Mouse (Mus musculus) Patski (cell line): Measurements from ENCODE around the gene Scn1b. TPM values are rescaled to one million over a fixed set of nuclear protein-coding genes. Genes with fewer than 3 reads are reported as not detected.

ENCODE experiments used
- ATAC-seq: fragments of 100-300 bp; one replicate; pipeline ENCODE4 v1.8.0; 2021
- CTCF ChIA-PET: fragments of 350-600 bp; sonication (Branson Sonifier 250); formaldehyde crosslinking; loops from one replicate; lab custom pipeline; 2022; ENCODE audit warnings: inconsistent platforms; lab: Charles Lee
- POLR2A ChIA-PET: fragments of 350-600 bp; sonication (Branson Sonifier 250); formaldehyde crosslinking; loops from one replicate; lab custom pipeline; 2022; ENCODE audit warnings: antibody characterized with exemption, inconsistent platforms; lab: Charles Lee
- DNase-seq: peaks from one replicate; pipeline ENCODE4 v3.0.0-alpha.2; 2011; ENCODE audit warnings: low read depth, low spot score
- H3K27me3 ChIP-seq: fragments of 371-371 bp; one replicate; pipeline ENCODE4 v1.5.1; 2021
- CTCF ChIP-seq: fragments of 100-300 bp; IDR thresholded peaks from one replicate; pipeline ENCODE4 v1.5.1; 2021
- in situ Hi-C: fragments of 300-500 bp; cut with MboI; formaldehyde crosslinking; loops from 3 replicates; pipeline ENCODE4 v1.11.1; 2018; ENCODE audit warnings: low pct_unique_long_range_greater_than_20kb, mixed read lengths
- polyA plus RNA-seq: library from polyadenylated mRNA; unstranded; gene quantifications from one replicate; pipeline ENCODE4 v1.2.3, GENCODE M21; 2021

Scn1b gene
- polyA plus RNA-seq, 1 experiment from 2014 or later = 8.5 TPM

DNA sequence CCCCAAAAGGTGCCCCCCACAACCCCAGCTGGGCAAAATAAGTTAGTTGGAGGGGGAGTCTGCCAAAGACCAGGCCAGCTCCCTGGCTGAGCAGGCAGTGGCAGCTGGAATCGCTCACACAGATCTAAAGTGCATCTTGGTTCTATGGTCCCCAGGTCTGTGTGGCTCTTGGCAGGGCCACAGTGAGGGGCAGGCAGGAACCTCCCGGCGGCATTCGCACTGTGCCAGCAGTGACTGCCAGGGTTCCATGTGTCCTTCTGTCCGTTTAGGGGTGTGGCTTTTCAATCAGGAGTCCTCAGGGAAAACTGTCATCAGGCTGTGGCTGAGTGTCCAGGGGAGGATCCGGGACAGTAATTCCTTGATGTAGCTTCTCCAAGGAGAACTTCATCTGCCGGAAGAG lies 3.4 kb upstream of the Scn1b start:
- CTCF ChIA-PET = interaction anchor here (1.0 to 3.5 kb wide), 2 partner anchors 10 to 23 kb away, joined by 3 to 11 read pairs; no protein-coding TSS in a partner anchor
- DNase-seq = no peak
- no peak for ATAC-seq
- TF ChIP-seq CTCF = no peak
- no peaks in the 10 kb centered on the region for H3K27me3 ChIP-seq
- in situ Hi-C loops = loop anchor here (5.0 kb wide), 1 partner anchor 47 kb away; no protein-coding TSS in a partner anchor
- POLR2A ChIA-PET = no interaction called here

DNA sequence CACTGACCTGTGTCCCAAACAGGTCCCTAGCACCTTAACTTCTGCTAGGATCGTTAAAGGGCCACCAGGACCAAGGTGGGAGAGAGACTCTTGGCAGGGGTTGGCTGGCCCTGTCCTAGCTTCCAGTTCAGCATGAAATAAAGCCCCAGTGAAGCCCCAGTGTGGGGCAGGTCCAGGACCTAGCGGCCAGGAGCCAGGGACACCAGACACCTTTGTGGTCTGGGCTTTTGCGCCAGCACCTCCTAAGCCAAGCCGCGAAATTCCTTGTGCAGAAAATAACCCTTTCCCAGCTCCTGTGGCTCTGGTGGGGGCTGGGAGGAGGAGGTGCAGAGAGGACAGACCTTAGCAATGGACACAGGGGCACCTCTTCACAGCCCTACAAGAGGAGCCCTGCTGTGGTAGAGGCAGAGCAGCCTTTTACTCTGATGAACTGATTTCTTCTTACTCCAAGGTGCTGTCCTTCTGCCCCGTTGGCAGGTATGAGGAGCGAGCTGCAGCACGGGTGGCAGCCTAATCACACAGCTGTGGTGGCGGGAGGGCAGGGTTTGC lies 1.4 kb upstream of the Scn1b start:
- in situ Hi-C loops = no loop called here
- DNase-seq = no peak

DNA sequence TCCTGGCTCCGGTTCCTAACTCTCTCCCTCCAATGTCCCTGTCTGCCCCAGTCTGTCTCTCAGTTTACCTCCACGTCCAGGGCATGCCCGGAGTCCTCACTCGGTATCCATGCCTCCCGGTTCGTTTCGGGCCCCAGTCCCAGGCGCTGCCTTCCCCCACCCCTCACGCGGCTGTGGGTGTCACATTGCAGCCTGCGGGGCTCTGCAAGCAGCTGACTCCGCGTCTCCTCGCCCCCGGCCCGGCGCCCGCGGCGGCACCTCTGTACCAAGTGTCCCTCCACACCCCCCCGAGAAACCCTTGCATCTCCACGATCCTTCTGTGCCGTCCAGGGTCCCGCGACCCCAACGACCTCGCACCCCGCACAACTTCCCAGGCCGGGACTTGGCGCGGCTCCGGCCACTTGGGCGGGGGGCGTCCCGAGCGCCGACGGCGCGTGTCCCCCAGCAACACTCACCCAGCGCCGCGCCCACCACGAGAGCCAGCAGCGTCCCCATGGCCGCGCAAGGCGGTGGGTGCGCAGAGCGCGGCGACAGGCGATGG lies 522 bp downstream of the Scn1b start:
- POLR2A ChIA-PET = no interaction called here
- no peak for DNase-seq
- no peak for ATAC-seq
- no peak for TF ChIP-seq CTCF
- in situ Hi-C loops = no loop called here
- CTCF ChIA-PET = no interaction called here
- no peaks in the 10 kb centered on the region for H3K27me3 ChIP-seq

More for the DNA sequence above, 1.4 kb upstream of the Scn1b start:
- no peaks in the 10 kb centered on the region for H3K27me3 ChIP-seq
- ChIA-PET CTCF (interaction anchor here (1.4 kb wide), 1 partner anchor 12 kb away, joined by 5 read pairs; no protein-coding TSS in a partner anchor), POLR2A (interaction anchor here (0.5 kb wide), 1 partner anchor 29 kb away, joined by 3 read pairs; no protein-coding TSS in a partner anchor)
- no peak for ATAC-seq
- no peak for TF ChIP-seq CTCF

GRCm38 (mm10) chr7:31125116-31125515 lies 1.7 kb downstream of the Scn1b start:
- ChIA-PET POLR2A (no interaction called here), CTCF (no interaction called here)
- no peak for TF ChIP-seq CTCF
- DNase-seq (no peak), ATAC-seq (no peak)
- H3K27me3 ChIP-seq = no peaks in the 10 kb centered on the region
- in situ Hi-C loops = no loop called here

DNA sequence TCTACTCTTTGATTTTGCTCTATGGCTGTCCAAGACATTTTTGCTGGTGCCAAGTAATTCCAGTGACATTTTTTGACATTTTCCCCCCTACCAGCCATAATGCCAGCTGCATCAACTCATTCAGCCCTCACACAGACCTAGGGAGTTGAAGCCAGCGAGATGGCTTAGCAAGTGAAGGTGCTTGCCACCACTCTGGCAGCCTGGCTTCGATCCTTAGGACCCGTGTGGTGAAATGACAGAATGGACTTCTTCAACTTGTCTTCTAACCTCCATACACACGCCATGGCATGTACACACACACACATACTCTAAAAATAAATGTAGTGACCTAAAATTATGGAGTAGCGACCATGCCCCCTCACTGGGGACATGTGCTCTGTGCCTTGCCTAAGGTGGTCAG lies 2.4 kb downstream of the Scn1b start:
- TF ChIP-seq CTCF = no peak
- ATAC-seq (no peak), DNase-seq (no peak)
- CTCF ChIA-PET = no interaction called here
- in situ Hi-C loops = no loop called here
- H3K27me3 ChIP-seq = no peaks in the 10 kb centered on the region
- POLR2A ChIA-PET = no interaction called here

- TF ChIP-seq CTCF = no peak
- CTCF ChIA-PET = no interaction called here
- H3K27me3 ChIP-seq = no peaks in the 10 kb centered on the region
- DNase-seq (no peak), ATAC-seq (no peak)
- in situ Hi-C loops = no loop called here
- POLR2A ChIA-PET = no interaction called here
These were observed 3.1 kb downstream of the Scn1b start for GRCm38 (mm10) chr7:31123697-31124096.

DNA sequence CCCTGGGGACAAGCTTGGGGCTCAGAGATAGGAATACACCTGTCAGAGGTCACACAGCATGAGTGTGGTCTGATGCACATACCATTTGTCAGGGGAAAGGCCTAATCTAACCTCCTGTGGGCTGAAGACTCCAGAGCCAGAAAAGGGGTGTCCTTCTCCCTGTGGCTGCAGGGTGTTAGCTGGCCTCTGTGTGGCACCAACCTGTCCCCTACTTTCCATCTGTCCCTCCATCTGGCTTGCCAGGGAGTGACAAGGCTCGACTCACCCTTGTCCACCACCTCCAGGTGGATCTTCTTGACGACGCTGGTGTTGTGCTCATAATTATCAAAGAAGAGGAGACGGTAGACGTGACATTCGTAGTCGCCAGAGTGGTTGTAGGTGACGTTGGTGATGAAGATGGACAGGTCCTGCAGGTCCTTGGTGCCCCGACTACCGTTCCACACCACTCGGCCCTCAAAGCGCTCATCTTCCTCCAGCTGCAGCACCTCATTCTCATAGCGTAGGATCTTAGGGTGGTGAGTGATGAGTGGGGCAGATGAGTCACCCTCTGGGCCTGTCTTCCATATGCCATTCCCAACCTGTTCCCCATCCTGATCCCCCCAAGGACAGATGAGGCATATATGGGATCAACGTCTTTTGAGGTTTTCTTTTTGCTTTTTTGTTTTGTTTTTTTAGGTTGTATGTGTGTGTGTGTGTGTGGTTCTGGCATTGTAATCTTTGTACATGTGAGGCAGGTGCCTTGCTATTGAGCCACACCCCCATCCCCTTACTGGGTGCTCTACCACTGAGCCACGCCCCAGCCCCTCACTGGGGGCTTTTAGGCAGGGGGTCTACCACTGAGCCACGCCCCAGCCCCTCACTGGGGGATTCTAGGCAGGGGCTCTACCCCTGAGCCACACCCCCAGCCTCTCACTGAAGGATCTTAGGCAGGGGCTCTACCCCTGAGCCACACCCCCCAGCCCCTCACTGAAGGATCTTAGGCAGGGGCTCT lies 3.9 kb downstream of the Scn1b start:
- no peak for TF ChIP-seq CTCF
- POLR2A ChIA-PET = no interaction called here
- in situ Hi-C loops = no loop called here

GRCm38 (mm10) chr7:31119556-31119955 lies 7.2 kb downstream of the Scn1b start:
- TF ChIP-seq CTCF = no peak
- in situ Hi-C loops = no loop called here
- ChIA-PET POLR2A (interaction anchor here (0.6 kb wide), 1 partner anchor 455 kb away, joined by 10 read pairs; the partner anchor contains the start of gene Haus5), CTCF (interaction anchor here (0.7 to 0.9 kb wide), 2 partner anchors 12 to 16 kb away, joined by 3 read pairs; no protein-coding TSS in a partner anchor)
- no peak for ATAC-seq
- DNase-seq = no peak
- H3K27me3 ChIP-seq = no peaks in the 10 kb centered on the region

More for the DNA sequence above, 3.9 kb downstream of the Scn1b start:
- DNase-seq (no peak), ATAC-seq (no peak)
- CTCF ChIA-PET = no interaction called here
- H3K27me3 ChIP-seq = no peaks in the 10 kb centered on the region

DNA sequence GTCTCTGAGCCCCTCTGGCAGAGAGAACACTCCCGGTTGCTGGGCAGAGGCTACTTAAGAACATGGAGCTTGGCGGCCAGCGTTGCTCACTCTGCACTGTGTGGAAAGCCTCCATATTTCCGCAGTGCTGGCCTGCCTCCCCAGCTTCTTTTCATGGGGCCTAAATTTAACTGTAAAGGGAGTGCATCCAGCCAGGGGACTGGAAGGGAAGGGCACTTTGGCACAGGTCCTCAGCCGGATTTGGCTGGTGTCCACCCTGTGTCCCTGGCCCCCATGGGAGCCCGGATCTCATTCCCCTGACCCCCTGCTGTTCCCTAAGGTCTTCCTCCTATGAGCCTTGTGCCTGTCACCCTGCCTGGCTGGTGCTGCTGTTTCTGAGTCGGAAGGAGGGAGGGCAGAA lies 8.3 kb downstream of the Scn1b start:
- no peak for TF ChIP-seq CTCF
- CTCF ChIA-PET = interaction anchor here (0.9 kb wide), 1 partner anchor 13 kb away, joined by 4 read pairs; no protein-coding TSS in a partner anchor
- in situ Hi-C loops = no loop called here
- no peaks in the 10 kb centered on the region for H3K27me3 ChIP-seq
- POLR2A ChIA-PET = no interaction called here
- ATAC-seq (no peak), DNase-seq (no peak)

DNA sequence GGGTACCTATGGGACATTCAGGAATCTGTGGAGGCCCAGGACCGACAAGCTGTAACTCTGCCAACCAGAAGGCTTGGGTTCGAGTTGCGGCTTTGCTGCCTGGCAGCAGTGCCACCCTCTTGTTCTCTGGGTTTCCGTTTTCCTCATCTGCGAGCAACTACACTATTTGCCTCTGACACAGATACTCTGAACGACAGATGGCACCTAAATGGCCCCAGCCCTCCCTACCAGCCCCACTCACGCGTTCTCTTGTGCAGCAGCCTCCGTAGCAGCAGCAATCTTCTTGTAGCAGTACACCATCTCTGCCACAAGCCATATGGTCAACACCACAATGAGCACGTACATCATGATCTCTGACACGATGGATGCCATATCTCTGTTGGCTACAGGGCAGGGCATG lies 9.3 kb downstream of the Scn1b start:
- ChIA-PET POLR2A (no interaction called here), CTCF (no interaction called here)
- no peaks in the 10 kb centered on the region for H3K27me3 ChIP-seq
- in situ Hi-C loops = no loop called here
- DNase-seq (no peak), ATAC-seq (no peak)
- no peak for TF ChIP-seq CTCF
